Mouse (Mus musculus) stomach, postnatal 0 days (tissue): ENCODE data around the gene Plscr5.

ENCODE experiments used
- CTCF ChIP-seq: IDR thresholded peaks from 2 replicates; pipeline ENCODE4 v1.5.1; 2016; ENCODE audit warnings: antibody characterized with exemption, low read depth, mild to moderate bottlenecking, moderate library complexity
- EP300 ChIP-seq: optimal IDR thresholded peaks from 2 replicates; pipeline ENCODE3; 2016; ENCODE audit warnings: antibody characterized with exemption

GRCm38 (mm10) chr9:92162213-92162612 is 30.5 kb upstream of the Plscr5 start:
- TF ChIP-seq CTCF (no peak), EP300 (no peak)
